Mouse (Mus musculus): ENCODE measurements around the gene B4galnt4. TPM values are rescaled to one million over a fixed set of nuclear protein-coding genes. Genes with fewer than 3 reads are reported as not detected.
"Not testable (repeated sequence)": the region's sequence is repeated elsewhere in the genome, so short reads cannot be mapped to it uniquely, and the experiment has no call there.

Gene B4galnt4
- 10 to 100 TPM; 87.4 to 95.9 TPM for total RNA-seq (2021)
- long read RNA-seq, experiment 1, transcript B4galnt4-201 (20 exons, 3,556 nt): major isoform, 47 of 107 reads
- long read RNA-seq, experiment 1, partial matches to known transcripts: 25 of 107 reads
- long read RNA-seq, experiment 1, other reads (novel, unspliced or antisense): 35 of 107 reads
- long read RNA-seq, experiment 2, transcript B4galnt4-201 (20 exons, 3,556 nt): major isoform, 24 of 64 reads
- long read RNA-seq, experiment 2, partial matches to known transcripts: 19 of 64 reads
- long read RNA-seq, experiment 2, other reads (novel, unspliced or antisense): 21 of 64 reads

DNA sequence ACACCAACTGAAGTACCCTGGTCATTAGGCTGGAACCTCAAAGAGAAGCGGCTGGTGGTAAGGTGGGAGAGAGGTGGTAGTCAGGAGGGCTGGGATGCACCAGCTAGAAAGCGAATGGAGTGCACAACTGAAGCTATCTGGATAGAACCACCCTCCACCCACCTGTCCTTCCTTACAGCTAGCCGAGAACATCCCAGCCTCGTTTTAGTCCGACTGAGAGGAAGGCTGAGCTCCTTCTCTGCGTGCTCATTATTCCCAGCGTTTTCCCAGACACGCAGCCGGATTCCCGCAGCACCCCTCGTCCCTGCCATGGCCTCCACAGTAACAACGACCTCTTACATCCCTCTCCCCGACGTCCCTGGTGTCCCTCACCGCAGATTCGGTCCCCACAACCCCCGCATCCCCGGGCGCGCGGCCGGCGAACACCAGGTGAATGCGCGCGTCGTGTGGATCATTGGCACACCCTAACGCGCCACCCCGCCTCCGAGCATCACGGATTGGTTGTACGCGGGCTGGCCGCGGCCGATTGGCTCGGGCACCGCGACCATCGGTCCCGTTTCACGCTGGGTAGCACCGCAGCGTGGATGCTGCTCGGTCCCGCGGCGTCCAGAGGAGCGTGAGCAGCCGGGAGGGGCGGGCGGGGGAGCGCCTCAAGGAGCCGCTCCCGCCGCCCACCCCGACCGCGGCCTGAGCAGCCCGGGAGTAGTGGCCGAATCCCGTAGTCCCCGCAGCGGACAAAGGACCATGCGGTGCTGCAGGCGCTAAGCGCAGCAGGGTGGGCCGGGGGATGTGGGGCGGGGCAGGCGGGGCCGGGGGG is at the start of gene B4galnt4:
Gene B4galnt4, plus strand, starts transcription at position 679 of the 817 bp plus-strand sequence.
- H3K4me3 ChIP-seq: peak within 1 kb of the TSS; percentile 84
- TF ChIP-seq CTCF (IDR thresholded peaks at IDR 0.05): no peak
- intact Hi-C loops (cut with DNase I): no loop called here
- H3K27ac ChIP-seq: peak within 1 kb of the TSS; percentile 94
- peak; percentile 91 to 92 for DNase-seq (ENCODE audit: extremely low spot score in 1 of 2, low spot score in 2 of 2)

DNA sequence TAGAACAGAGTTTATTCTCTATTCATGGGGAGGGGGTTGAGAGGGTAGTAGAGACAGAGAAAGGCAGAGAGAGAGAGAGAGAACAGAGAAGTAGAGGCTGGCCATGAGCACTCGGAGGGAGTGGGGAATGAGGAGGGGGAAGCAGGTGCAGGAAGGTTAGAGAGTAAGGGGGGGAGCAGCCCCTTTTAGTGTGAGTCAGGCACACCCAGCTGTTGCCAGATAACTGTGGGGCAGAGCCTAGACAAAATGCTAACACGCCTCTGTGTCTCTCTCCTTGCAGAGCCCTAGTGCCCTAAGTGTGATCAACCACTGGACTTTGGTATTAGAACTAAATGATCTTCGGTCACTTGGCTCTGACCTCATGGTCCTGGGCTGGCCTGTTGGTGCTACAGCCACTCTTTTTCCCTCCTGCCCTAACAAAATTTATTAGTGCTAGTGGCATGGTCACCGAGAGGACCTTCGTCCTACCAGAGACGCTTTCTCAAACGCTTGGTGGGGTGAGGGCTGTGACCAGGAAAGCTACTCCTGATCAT is 49.6 kb upstream of the B4galnt4 start:
- no peak for TF ChIP-seq CTCF (IDR thresholded peaks at IDR 0.05)
- H3K4me3 ChIP-seq: no peak overlapping the region
- DNase-seq (ENCODE audit: extremely low spot score in 1 of 2, low spot score in 2 of 2): no peak
- intact Hi-C loops (cut with DNase I): no loop called here
- no peak overlapping the region for H3K27ac ChIP-seq

DNA sequence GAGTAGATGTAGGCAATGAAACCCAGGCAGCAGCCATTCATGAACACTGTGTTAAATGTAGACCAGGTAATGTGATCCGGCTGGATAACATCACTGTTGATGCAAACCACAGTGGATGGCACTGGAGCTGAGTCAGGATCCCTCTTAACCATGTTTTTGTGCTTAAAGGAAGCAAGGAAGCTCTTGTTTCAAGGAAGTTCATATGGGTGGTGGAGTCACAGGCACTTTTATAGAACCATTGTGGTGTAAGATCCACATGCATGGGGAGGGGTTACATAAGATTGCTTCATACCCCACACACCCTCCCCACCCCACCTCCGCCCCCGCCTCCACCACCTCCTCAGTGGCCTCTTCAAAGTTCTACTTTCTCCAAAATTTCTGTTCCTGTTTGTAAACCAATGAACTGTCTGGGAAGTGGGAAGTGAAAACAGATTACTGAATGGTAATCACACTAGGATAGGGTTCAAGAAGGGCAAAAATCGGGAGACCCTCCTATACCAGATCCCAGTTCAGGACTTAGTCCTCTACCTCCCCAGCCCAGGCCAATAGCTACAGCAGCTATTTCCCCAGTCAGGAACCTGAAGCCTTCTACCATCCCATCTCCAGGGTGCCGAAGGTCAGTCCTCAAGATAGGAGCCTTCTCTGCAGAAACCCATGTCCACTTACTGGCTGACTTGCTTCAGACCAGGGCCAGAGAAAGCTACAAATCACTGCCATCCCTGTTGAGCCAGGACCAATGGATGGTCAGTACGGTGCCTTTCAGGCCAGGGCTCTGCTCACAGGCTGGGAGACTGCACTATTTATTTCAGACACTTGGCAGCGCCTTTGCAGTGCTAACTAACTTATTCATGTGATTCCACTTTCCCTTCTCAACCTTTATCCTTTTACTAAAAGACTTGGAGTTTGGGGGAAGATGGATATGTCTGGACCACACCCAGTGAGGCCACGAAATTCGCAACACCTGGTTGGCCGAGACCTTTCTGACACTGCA is 43.9 kb upstream of the B4galnt4 start:
- no peak for DNase-seq (ENCODE audit: extremely low spot score in 1 of 2, low spot score in 2 of 2)
- intact Hi-C loops (cut with DNase I): no loop called here
- TF ChIP-seq CTCF (IDR thresholded peaks at IDR 0.05): no peak
- H3K27ac ChIP-seq: no peak overlapping the region
- no peak overlapping the region for H3K4me3 ChIP-seq

DNA sequence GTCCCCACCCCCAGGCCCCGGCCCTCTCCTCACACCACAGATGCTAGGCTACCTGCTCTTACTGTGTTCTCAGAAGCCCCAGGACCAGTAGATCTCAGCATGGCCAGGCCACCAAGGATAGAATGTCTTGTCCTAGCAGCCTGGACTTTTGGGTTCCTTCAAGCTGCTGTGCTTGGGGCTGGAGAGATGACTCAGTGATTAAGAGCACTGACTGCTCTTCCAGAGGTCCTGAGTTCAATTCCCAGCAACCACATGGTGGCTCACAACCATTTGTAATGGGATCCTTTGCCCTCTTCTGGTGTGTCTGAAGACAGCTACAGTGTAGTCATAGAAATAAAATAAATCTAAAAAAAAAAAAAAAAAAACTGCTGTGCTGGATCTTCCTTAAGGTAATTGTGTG is 43.1 kb upstream of the B4galnt4 start, which contains the start of gene Ifitm6:
Gene Ifitm6, minus strand, starts transcription at position 101 of the 400 bp plus-strand sequence.
- intact Hi-C loops (cut with DNase I); H3K27ac ChIP-seq; H3K4me3 ChIP-seq: not testable (repeated sequence)

DNA sequence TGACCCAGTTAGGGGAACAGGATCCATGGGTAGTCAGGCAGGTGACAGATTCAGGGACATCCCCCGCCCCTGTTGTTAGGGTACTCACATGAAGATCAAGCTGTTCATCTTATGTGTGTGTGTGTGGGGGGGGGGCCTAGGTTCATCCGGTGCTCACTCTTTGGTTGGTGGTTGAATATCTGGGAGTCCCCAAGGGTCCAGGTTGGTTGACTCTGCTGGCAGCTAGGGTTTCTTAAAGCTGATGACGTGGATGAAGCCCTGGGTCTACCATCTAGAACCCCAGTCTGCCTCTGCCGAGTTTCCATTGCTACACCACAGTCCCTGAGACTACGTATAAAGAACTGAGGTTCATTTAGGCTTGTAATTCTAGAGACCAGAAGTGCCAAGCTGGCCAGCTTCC is 41.9 kb upstream of the B4galnt4 start:
- no peak for TF ChIP-seq CTCF (IDR thresholded peaks at IDR 0.05)
- intact Hi-C loops (cut with DNase I): no loop called here
- no peak for DNase-seq (ENCODE audit: extremely low spot score in 1 of 2, low spot score in 2 of 2)
- H3K27ac ChIP-seq: no peak overlapping the region
- H3K4me3 ChIP-seq: no peak overlapping the region

More for the DNA sequence above, 43.1 kb upstream of the B4galnt4 start, which contains the start of gene Ifitm6:
- not testable (repeated sequence) for DNase-seq (ENCODE audit: extremely low spot score in 1 of 2, low spot score in 2 of 2)

DNA sequence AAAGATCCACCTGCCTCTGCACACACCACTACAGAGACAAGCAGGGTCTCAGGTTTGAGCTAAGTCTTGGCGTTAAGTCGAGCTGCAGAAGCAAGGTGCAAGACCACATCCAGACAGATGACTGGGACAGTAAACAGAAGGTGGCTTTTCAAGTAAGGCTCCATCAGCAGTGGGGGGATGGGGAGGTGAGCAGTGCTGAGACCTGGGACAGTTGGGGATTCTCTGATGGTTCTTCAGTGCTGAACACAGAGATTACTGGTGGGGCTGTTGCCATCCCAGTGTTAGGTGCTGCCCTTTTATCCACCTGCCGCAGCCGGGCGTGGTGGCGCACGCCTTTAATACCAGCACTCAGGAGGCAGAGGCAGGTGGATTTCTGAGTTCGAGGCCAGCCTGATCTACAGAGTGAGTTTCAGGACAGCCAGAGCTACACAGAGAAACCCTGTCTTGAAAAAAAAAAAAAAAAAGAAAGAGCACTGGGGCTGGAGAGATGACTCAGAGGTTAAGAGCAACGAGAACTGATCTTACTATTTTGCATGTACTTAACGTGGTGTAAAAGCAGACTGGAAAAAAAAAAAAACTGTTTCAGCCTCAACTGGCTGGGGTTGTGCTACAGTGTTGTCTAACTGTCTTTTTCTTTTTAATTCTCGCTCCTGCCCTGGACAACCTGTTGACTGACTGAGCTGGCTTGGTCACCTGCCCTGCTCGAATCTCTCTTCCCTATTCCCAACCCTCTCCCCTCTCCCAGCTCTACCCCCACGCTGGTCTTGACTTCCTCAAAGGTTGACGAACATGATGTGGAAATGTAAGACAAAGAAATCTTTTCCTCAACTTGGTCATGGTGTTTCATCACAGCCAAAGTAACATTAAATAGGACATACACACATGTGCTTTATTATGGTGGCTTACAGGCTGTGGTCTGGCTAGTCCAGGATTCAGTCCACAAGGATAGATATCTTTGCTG is 39.1 kb upstream of the B4galnt4 start:
- intact Hi-C loops (cut with DNase I): no loop called here
- DNase-seq (ENCODE audit: extremely low spot score in 1 of 2, low spot score in 2 of 2): no peak
- Histone ChIP-seq H3K27ac (no peak overlapping the region), H3K4me3 (no peak overlapping the region)
- no peak for TF ChIP-seq CTCF (IDR thresholded peaks at IDR 0.05)

DNA sequence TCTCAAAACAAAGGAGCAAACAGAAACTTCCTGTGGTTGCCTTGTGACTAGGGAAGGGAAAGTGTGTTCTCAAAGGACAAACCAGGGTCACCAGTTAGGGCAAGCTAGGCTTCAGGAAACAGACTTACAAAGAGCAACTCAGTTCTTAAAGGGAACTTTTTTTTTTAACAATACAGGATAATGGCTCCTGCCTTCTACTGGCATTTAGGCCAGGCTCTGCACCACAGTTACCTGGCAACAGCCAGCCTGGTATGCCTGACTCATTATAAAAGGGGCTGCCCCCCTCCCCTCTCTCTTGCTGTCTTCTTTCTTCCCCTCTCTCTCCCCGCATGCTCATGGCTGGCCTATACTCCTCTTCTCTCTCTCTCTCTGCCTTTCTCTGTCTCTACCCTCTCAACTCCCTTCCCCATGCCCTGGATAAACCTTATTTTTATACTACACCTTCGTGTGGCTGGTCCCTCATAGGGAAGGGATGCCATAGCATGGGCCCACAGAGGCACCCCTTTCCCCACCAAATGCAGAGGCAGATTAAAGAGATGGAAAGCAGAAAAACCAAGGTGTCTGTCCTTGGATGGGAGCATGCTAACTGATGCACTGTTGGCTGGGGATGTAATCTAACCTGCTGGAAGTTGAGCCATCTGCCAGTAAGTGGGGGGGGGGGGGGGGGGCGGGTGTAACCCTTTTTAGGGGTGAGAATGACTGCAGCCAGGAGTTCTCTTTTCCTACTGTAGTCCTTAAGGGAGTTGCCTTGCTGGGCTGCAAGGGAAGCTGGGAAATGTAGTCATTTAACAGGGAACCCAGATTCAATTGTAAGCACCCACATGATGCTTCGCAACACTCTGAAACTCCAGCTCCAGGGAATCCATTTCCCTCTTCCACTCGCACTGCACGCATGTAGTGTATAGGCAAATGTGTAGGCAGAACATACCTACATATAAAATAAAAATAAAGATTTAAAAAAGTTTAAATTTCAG is 35.8 kb upstream of the B4galnt4 start:
- intact Hi-C loops (cut with DNase I): no loop called here
- Histone ChIP-seq H3K27ac (no peak overlapping the region), H3K4me3 (no peak overlapping the region)
- no peak for DNase-seq (ENCODE audit: extremely low spot score in 1 of 2, low spot score in 2 of 2)
- no peak for TF ChIP-seq CTCF (IDR thresholded peaks at IDR 0.05)

DNA sequence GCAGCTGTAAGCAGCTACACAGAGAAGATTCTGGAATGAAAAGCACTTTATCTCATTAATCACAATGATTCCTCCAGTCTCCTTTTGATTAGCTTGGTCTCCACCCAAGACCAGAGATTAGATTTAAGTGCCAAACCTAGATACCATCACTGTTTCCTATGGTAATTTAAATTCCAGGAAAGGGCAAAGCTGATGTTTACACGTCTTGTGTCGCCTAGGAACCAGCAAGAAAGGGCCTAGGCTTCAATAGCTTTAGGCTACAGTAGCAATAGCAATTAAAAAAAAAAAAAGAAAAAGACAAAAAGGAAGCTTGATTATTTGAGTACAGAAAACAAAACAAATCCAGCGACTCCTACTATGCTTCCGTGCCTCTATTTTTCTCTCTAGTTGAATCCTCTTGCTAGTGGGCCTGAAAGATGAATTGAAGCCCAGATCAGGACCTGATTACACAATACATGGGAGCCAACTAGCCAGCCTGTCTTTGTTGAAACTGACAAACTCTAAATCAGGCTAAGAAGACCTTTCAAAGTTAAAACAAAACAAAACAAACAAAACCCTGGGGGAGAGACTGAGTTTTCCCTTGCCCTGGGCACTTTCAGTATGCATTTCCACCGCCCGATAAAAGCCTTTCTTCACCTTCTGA is 34.7 kb upstream of the B4galnt4 start:
- no peak overlapping the region for H3K4me3 ChIP-seq
- intact Hi-C loops (cut with DNase I): no loop called here
- H3K27ac ChIP-seq: no peak overlapping the region
- no peak for TF ChIP-seq CTCF (IDR thresholded peaks at IDR 0.05)
- DNase-seq (ENCODE audit: extremely low spot score in 1 of 2, low spot score in 2 of 2): no peak

DNA sequence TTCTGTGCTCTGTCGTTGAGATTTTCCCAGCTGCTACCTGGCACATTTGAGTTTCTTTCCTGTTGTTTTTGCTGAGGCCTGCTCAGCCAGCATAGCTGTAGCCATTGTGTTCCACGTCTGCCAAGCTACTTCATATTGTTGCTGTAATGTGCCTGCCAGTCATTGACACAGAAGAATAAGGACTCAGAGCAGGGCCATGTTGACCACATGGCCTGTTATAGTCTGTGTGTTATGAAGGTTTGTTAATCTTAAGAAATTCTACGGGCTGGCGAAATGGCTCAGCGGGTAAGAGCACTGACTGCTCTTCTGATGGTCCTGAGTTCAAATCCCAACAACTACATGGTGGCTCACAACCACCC is 34.2 kb upstream of the B4galnt4 start:
- TF ChIP-seq CTCF (IDR thresholded peaks at IDR 0.05): no peak
- no peak for DNase-seq (ENCODE audit: extremely low spot score in 1 of 2, low spot score in 2 of 2)
- intact Hi-C loops (cut with DNase I): no loop called here
- H3K27ac ChIP-seq: no peak overlapping the region
- no peak overlapping the region for H3K4me3 ChIP-seq
